8 mouse cellular contexts compared by ENCODE assay signal in genomic region chr9:59134171-59135041, GRCm38 (mm10).
DNase-seq lines count a peak whose midpoint lies in the region; ATAC-seq lines count a peak whose summit lies in the region.

No protein-coding gene starts in this region.

- H3K4me2 ChIP-seq in heart, embryonic 12.5 days = peak overlapping the region; percentile 51
- H3K4me2 ChIP-seq in kidney, embryonic 16.5 days (replicated peaks; ENCODE audit: low read depth, low read length) = peak overlapping the region; percentile 48

- no peaks in the 10 kb centered on the region for H3K27me3 ChIP-seq in heart, embryonic 12.5 days (replicated peaks)
- H3K27me3 ChIP-seq in kidney, embryonic 16.5 days (ENCODE audit: insufficient read depth, low read length) = no peaks in the 10 kb centered on the region

- H3K27ac ChIP-seq in heart, embryonic 12.5 days (ENCODE audit: poor library complexity, severe bottlenecking) = no peak overlapping the region
- H3K27ac ChIP-seq in kidney, embryonic 16.5 days (ENCODE audit: low read length) = peak overlapping the region; percentile 91

- H3K4me3 ChIP-seq in heart, embryonic 12.5 days = peak overlapping the region; percentile 11; the same call in 1 of the 2 replicates
- H3K4me3 ChIP-seq in kidney, embryonic 16.5 days (ENCODE audit: low read length) = peak overlapping the region; percentile 32

- 37% methylated on average over 15 of the region's 15 CpGs for WGBS in heart, embryonic 12.5 days
- 9% methylated on average over 15 of the region's 15 CpGs for WGBS in kidney, embryonic 16.5 days

- peaks cover 16% of the 10 kb centered on the region; the same call in 1 of the 2 replicates for H3K4me1 ChIP-seq in heart, embryonic 12.5 days (replicated peaks)
- H3K4me1 ChIP-seq in kidney, embryonic 16.5 days (ENCODE audit: insufficient read depth, low read length) = peaks cover 18% of the 10 kb centered on the region

- H3K36me3 ChIP-seq in heart, embryonic 12.5 days = no peaks in the 10 kb centered on the region
- H3K36me3 ChIP-seq in kidney, embryonic 16.5 days (ENCODE audit: insufficient read depth, low read length) = no peaks in the 10 kb centered on the region

- ATAC-seq in heart, embryonic 12.5 days (ENCODE audit: insufficient number of reproducible peaks, low FRiP score) = no peak
- peak; percentile 95 for ATAC-seq in kidney, embryonic 16.5 days (ENCODE audit: low FRiP score, low TSS enrichment)

- no peak overlapping the region for H3K9ac ChIP-seq in heart, embryonic 12.5 days
- peak overlapping the region; percentile 49; the same call in 1 of the 2 replicates for H3K9ac ChIP-seq in kidney, embryonic 16.5 days (replicated peaks; ENCODE audit: low read length)

- H3K9me3 ChIP-seq in heart, embryonic 12.5 days (replicated peaks) = no peaks in the 10 kb centered on the region
- no peaks in the 10 kb centered on the region for H3K9me3 ChIP-seq in kidney, embryonic 16.5 days (ENCODE audit: low read length)

- DNase-seq in adrenal gland, postnatal 10 days = peak; percentile 34
- no peak for DNase-seq in adrenal gland, adult 8-10 months
- peak; percentile 72 for DNase-seq in embryo, embryonic 11 days
- DNase-seq in lung, postnatal 14 days = peak; percentile 28
- peak; percentile 40 for DNase-seq in right cerebral cortex, postnatal 4 days
- no peak for DNase-seq in testis, postnatal 14 days (ENCODE audit: low spot score)

Comparison
In these comparisons a context has a peak if more than half of its experiments do, and no peak if none do; other contexts are left out.
1. DNase-seq: peak in adrenal gland, postnatal 10 days (single experiment), embryo, embryonic 11 days (single experiment), lung, postnatal 14 days (single experiment) and right cerebral cortex, postnatal 4 days (single experiment); none in adrenal gland, adult 8-10 months (single experiment) and testis, postnatal 14 days (single experiment).